Mouse (Mus musculus): ENCODE data around the gene Ptpn18.

The Ptpn18 gene

DNA sequence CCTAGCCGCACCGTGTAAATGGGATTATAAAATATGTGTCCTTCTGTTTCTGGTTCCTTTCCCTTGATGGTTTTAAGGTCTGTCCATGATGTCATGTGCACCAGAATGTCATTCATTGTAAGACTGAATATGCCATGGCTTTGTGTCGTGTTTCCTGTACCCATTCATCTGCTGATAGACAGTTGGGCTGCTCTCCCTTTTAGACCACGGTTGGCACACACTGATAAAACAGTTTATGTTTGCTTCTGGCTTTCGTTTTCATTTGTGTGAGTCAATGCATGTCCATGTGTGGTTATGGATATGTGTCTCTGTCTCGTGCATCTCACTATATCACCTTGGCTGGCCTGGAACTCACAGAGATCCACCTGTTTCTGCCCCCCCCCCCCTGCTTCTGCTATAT, 5.9 kb downstream of the Ptpn18 start:
- no peak for DNase-seq (ENCODE audit: low spot score in 2 of 2)

DNA sequence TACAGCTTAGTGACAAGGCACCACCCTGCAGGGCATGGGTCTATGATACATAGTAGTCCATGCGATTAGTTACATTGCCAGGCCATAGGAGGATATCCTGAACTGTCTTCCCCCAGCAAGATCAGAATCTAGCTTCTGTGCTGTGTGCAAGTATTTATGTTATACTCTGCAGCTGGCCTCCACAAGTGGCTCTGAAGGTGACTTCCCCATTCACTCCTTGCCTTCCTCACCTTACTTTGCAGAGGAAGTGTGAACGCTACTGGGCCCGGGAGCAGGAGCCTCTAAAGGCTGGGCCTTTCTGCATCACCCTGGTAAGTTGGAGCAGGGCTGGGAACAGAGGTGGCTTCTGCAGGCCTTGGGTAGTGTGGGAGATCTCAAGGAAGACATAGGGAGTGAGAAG, 8.5 kb downstream of the Ptpn18 start:
- DNase-seq (ENCODE audit: low spot score in 2 of 2): no peak

DNA sequence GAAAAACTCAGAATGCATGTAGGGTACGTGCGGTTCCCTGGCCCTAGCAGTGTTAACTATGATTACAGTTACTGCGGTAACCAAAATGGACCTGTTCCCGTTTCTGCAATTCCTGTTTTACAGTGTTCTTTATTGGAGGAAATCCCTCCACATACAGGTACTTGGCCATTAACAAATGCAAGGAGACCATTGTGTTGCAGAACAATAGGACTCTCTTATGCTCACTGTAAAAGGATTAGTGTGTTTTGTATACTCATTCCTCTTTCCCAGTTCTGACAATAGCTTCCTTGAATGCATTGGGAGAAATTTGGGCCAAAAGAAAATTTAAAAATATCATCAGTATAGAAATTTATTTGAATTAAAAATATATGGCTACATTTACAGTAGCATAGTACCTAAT, 8.9 kb downstream of the Ptpn18 start:
- no peak for DNase-seq (ENCODE audit: low spot score in 2 of 2)

DNA sequence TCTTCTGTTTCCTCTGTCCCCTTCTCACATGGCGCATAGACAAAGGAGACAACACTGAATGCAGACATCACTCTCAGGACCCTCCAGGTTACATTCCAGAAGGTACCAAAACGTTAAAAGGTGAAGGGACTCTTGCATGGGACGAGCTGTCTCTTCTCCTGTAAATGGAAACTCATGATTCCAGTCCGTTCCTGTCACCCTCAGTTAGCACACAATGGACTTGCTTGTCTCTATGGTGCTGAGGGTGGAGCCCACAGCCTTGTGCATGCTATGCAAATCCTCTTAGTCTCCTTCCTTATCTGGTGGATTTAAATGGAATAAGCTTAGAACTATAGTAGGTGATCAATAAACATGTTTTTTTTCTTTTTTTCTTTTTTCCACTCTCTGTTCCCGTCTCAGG, 10.2 kb downstream of the Ptpn18 start:
- DNase-seq (ENCODE audit: low spot score in 2 of 2): no peak

DNA sequence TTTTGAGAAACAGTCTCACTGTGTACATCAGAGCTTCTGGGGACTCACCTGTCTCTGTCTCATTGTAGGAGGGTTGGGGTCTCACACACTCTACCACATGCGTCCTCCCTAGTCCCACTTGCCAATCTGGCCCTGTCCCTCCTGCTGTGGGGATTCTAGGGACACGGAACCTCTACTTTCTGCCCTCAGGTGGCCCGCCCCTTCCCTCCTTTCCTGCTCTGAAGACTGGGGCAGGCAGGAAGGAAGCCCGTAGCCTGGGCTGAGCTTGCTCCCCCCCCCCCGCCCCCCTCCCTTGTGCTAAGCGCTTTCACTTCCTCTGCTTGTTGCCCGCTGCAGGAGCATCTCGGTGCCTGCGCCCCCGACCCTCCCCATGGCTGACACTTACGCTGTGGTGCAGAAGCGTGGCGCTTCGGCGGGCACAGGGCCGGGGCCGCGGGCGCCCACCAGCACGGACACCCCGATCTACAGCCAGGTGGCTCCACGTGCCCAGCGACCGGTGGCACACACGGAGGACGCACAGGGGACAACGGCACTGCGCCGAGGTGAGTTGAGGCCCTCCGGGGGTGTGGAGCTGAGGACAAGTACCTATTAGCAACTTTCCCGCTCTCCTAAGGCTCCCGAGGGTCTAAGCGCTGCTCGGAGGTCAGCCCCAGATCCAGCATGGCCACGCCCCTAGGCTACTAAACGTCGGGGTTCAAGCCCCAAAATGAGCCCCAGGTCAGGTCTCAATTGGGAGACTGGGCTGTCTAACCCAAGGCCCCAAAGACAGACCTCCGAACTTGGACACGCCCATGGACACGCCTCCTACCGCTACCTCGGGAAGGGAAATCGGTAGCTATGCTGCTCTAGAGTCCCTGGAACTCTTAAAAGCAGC, 13.1 kb downstream of the Ptpn18 start:
- DNase-seq (ENCODE audit: low spot score in 2 of 2): peak; percentile 61 to 64

DNA sequence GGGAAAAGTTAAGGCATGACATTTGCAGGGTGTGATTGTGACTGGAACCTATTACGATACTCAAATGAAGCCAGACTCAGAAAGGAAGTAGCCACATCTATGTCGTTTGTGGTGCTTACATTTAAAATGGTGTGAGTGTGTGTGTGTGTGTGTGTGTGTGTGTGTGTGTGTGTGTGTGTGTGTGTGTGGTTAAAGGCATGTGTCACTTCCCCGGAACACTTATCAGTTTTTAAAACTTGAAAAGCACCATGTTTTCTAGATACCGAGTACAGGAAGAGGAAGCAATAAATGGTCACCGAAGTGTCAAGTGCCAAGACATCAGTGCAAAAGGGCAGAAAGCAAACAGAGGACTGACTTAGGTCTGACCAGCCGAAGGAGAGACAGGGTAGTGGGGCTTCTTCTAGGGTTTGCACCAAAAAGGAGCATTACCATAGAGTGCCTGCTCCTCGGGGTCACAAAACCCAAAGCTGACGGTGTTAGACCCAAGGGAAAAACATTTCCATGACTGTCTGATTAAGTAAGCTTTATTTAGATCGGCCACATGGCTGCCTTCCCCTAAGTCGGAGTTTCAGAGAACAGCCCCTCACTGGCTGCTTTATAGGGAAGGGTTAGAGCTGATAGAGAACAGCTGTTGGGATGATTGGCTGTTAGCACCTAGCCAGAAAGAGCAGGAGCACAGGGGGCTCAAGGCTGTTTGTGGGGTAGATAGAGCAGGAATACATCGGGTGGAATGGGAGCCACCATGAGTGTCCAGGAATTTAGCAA, 19.5 kb downstream of the Ptpn18 start:
- DNase-seq (ENCODE audit: low spot score in 2 of 2): no peak

DNA sequence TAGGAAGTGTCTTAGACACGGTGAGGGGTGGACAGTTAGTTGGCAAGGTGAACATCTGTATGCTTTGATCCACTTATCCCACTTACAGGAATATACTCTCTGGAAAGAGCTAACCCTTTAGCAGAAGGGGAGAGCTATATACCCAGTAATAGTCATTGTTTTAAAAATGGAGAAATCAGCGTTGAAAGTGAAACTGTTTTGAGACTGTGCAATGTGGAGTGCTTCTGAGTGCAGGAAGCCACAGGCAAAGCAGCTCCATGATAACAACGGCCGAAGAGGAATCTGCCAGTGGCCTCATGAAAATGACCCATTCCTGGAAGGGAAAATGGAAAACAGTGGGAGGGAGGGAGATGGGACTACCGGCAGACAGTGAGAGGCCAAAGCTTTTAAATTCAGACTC, 21.2 kb downstream of the Ptpn18 start:
- DNase-seq (ENCODE audit: low spot score in 2 of 2): no peak

DNA sequence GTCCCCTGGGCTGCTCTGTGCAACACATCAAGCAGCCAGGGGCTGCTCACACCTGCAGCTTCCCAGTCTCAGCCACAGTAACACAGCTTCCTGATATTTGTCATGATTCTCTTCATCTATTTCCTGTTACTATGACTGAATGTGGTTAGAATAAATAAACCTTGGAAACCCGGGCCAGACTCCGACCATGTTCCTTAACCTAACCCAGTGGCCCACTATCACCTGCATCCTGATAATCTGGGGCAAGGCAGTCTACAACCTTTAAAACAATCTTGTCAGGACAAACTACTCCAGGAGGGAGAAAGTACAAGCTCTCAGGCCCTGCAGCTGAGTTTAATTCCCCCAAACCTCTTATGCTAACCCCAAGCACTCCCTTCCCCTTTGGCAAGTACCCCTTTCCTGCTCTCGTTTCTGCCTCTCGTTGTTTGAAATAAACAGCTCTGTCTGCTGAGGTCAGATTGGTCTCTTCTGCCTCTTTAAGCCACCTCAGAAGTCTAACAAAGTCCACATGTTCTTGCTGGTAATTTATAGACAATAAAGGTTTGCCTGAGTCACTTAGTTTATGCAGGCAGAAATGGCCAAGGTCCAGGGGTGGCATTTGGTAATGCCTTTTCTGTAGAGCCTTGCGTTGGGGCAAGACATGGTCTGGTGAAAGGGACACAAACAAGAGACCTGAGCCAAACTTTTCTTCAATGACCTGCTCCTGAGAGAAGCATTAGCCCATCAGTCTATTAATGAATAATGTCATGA, 22.5 kb downstream of the Ptpn18 start:
- DNase-seq (ENCODE audit: low spot score in 2 of 2): no peak

DNA sequence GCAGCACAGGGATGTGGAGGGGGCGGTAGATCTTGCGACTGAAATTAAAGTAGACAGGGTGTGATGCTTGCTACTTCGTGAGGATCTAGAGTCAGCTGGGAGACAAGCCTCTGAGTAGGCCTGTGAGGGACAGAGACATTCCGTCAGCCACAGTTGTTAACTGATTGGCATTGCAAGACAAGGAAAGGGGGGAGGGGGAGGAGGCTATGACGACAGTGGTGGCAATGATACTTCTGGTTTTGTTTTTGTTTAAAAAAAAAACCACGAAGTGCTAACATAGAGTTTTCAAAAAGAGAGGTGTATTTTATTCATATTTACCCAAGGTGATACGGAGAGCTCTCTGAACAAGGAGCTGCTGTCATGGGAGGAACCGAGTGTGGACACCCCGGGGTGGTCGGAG, 24.9 kb downstream of the Ptpn18 start:
- DNase-seq (ENCODE audit: low spot score in 2 of 2): no peak

DNA sequence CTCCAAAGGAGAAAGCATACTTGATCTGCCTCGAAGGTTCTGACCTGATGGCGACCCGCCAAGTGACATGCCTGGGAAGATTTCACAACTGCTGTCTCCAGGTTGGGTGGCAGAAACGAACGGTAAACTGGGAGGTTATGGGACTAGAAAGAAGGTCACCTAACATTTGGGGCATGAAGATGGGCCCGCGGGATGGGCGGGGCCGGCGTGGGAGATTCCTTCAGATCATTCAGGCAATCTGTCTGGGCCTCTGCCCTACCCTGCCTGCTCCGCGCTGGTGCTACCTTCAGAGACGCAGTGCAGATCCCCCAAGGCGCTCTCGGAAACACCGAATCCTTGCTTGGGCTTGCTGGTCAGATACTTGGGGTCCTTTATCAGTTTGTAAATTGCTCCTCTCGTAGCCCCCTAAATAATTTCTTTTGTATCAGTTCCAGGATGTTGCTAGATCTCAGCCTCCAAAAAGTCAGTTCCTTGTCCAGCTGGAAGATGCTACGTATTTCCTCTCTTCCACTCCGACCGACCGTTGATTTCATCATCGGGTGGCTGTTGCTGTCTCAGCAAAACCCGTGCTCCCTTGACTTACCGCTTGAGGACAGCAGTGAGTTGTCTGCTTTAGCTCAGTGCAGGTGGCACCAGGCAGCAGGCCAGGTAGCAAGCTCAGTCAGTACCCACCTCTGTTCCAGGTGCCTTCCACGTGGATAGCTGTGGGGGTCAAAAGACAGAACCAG, 26.1 kb downstream of the Ptpn18 start:
- peak; percentile 47 to 52 for DNase-seq (ENCODE audit: low spot score in 2 of 2)

DNA sequence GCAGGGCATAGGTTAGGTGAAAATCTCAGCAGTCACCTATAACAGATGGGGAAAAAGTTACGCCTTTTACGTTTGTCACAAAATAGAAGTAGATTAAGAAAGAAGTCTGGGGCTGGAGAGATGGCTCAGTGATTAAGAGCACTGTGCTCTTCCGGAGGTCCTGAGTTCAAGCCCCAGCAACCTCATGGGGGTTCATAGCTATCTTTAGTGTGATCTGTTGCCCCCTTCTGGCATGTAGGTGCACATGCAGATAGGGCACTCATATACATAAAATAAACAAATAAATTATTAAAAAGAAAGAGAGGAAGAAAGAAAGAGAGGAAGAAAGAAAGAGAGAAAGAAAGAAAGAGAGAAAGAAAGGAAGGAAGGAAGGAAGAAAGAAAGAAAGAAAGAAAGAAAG, 27.8 kb downstream of the Ptpn18 start:
- DNase-seq (ENCODE audit: low spot score in 2 of 2): no peak

DNA sequence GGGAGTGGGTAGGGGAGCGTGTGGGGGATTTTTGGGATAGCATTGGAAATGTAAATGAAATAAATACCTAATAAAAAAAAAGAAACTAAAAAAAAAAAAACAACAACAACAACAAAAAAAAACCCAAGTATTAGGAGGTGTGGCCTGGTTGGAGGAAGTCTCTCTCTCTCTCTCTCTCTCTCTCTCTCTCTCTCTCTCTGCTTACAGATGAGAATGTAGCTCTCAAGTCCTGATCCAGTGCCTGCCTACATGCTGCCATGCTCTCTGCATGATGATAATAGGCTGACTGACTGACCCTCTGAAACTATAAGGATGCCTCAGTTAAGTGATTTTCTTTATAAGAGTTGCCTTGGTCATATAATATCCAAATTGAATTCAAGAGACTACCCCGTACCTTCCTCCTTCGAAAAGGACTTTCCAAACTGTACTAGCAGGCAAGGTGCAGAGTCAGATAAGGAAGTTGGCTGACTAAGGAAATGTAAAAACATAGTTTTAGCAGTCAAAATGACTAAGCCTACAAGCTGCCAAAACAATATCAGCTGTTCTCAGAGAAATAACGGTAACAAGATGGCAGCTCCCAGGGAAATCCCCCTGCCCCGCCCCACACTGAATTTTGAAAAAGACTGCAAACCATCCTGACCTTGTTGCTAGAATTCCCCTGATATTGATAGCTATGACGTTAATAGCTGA, 30.4 kb downstream of the Ptpn18 start:
- DNase-seq (ENCODE audit: low spot score in 2 of 2): no peak

DNA sequence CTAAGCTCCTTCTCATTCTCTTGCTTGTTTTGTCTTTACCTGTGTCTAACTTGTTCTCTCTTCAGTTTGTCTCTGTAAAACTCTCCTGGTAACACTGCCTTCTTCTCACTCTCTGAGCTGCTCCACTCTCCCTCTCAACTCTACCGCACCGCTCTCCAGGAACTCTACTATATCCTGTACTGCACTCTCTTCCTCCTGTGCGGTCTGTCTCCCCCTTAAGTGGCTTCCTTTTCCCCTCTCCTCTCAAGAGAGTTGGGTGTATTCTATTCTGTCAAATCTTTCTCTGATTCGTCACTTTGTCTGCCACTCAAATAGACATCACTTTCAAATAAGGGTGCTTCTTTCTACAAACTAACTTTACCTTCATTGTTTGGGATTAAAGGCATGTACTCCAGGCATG, 31.9 kb downstream of the Ptpn18 start:
- DNase-seq (ENCODE audit: low spot score in 2 of 2): no peak

DNA sequence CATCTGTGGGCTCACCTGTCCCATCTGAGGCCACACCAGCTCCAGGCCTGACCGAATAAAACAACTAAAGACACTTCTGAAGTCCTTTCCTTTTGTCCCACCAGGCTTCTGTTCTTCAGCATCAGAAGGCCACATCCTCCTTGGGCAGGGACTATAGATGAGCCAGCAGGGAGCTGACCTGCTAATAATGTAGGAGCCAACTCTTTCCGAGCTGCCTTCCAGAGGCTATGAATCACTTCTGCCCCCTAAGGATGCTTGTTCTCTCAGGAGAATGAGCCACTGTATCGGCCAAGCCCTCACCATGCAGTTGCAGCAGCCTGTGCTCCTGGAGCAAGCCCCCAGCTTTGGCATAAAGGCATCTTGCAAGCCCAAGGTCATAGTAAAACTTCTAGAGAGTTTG, 43.4 kb downstream of the Ptpn18 start:
- no peak for DNase-seq (ENCODE audit: low spot score in 2 of 2)

DNA sequence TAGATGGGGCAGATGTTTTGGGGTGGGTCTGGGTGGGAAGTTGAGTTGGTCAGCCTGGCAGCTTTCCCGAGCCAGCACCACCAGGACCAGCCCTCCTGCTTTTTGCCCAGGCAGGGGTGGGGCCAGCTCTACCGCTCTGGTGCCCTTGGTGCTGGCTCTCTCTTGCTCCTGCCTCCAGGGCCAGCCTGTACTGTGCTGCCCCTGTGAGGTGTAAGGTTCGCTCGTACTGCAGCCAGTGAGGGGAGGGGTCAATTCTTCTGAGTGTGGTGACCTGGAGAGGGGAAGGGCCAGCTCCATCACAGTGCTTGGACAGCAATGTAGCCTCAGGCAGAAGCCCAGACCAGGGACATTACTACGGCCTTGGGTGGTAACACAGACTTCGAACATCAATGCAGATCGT, 45.7 kb downstream of the Ptpn18 start:
- DNase-seq (ENCODE audit: low spot score in 2 of 2): no peak

DNA sequence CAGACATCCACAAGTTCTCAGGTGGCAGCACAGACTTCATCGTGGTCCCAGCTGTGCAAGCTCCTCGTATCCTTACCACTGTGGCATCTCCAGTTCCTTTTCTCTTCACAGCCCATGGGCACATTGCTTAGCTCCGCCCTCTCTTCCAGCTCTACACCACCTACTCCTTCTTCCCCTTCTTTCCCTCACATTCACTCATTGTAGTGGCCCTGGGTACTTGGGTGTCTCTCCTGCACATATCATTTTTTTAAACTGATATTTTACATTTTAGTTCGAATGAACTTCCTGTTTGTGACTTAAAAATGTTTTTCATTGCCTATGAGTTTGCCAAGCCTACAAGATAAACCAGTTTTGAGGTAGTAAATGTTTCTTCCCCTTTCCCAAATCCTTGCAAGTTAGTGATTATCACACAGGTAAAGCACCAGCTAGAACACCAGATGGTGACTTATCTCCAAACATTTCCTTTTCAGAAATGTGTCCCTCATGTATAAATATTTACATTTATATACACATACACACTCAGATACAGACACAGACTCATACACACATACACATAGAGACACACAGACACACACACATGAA, 46.5 kb downstream of the Ptpn18 start:
- no peak for DNase-seq (ENCODE audit: low spot score in 2 of 2)

DNA sequence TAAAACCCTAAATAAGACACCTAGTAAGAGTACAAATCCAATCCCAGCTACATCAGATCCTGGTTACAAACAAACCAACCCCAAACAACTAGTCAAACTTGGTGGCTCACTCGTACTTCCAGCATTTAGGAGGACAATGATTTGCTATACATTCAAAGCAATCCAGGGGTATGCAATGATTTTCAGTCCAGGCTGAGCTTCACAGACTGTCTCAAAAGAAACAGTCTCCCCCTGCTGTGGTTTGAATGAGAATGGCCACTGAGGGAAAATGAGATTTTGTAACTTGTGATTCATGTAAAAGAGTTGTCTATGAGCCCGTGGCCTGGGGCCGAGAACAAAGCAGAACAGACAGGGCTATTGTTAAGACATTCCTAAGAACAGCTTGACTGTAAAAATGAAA, 48.4 kb downstream of the Ptpn18 start:
- DNase-seq (ENCODE audit: low spot score in 2 of 2): no peak

DNA sequence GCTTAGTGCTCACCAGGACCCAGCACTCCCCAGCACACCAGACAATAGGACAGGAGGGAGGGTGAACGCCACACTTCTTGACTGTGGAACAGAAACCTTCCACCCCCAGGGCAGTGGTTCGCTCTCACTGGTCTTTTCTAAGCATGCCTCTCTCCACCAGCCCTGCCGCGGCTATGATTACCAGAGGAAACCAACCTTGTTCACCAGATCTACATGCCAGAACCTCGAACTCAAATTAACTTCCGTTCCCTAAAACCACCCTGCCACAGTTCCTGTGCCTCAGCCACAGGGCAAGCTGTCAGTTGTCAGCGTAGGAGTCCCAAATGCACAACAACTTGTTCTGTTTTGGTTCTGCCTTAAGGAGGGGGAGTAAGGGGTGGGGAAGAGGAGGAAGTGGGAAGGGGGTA, 51.0 kb downstream of the Ptpn18 start:
- peak; percentile 11 to 15 for DNase-seq (ENCODE audit: low spot score in 2 of 2)

DNA sequence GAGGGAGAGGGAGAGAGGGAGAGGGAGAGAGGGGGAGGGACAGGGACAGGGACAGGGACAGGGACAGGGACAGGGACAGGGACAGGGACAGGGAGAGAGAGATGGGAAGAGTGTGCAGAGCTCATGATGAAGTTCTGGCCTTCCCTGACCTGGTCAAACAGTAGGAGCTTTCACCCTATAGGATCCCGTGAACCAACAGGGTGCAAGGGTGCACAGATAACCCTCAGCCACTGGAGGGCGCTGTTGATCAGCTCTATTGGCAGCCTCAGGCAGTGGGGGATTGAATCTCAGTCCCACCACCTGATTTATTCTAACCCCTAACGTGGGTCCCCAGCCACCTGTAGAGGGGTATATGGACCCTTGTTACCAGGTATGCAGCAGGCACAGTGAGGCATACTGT, 51.5 kb downstream of the Ptpn18 start:
- DNase-seq (ENCODE audit: low spot score in 2 of 2): peak; percentile 36 to 66

DNA sequence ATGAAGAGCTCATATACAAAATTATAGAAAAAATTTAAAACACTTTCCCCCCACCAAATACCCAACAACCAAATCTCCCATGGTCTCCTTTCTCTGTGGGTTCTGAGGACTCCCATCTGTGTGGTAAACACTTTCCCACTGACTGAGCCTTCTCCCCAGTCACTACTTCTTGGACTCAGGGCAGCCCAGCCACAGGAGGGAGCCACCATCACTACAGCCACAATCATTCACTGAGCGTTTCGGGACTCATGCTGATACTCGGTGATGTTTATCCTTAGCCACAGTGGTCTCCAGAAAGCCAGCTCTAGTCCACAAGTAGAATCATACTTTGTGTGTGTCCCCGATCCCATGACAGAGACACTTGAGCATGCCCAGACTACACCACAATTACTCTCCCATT, 53.5 kb downstream of the Ptpn18 start:
- DNase-seq (ENCODE audit: low spot score in 2 of 2): no peak

DNA sequence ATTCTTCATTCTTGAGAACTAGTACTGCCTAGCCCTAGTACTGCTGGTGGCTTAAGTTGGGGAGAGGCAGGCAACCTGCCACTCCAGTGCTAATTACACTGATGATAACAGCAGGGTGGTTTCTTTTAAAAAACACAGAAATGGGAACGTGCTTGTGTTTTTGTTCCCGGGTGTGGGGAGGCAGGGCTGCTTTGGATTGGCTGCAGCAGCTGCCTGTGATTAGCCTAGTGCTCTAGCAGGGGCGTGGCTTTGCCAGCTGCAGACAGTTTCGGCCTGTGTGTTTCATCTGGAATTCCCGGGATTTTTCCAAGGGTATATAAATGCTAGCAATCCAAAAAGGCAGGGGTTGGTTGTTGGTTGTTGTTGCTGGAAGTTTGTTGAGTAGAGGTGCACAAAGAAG, 57.0 kb downstream of the Ptpn18 start:
- DNase-seq (ENCODE audit: low spot score in 2 of 2): no peak

Data from spleen, postnatal 14 days (tissue).